Mouse (Mus musculus): ENCODE results near the gene Ppp1r16b. TPM values are rescaled to one million over a fixed set of nuclear protein-coding genes. Genes with fewer than 3 reads are reported as not detected.

Ppp1r16b gene
- polyA plus RNA-seq, 1 experiment from 2014 or later: 8.7 TPM

GRCm38 (mm10) chr2:158682344-158683037 lies 17.3 kb downstream of the Ppp1r16b start:
- no peak overlapping the region for H3K9ac ChIP-seq (replicated peaks)
- H3K9me3 ChIP-seq: no peaks in the 10 kb centered on the region
- no peak overlapping the region for H3K4me2 ChIP-seq (replicated peaks)
- no peak overlapping the region for H3K4me3 ChIP-seq (replicated peaks)
- H3K27ac ChIP-seq: peak overlapping the region; percentile 56
- WGBS: 58% methylated on average over 11 of the region's 11 CpGs
- no peaks in the 10 kb centered on the region for H3K36me3 ChIP-seq
- ATAC-seq: peak; percentile 24; the same call in 1 of the 2 replicates
- peaks cover 42% of the 10 kb centered on the region for H3K4me1 ChIP-seq (replicated peaks)
- no peaks in the 10 kb centered on the region for H3K27me3 ChIP-seq

- Histone ChIP-seq H3K4me2 (replicated peaks) (no peak overlapping the region), H3K4me3 (replicated peaks) (no peak overlapping the region), H3K9me3 (no peaks in the 10 kb centered on the region), H3K4me1 (replicated peaks) (peaks cover 47% of the 10 kb centered on the region), H3K36me3 (no peaks in the 10 kb centered on the region), H3K27me3 (no peaks in the 10 kb centered on the region), H3K9ac (replicated peaks) (no peak overlapping the region; the same call in 1 of the 2 replicates), H3K27ac (peak overlapping the region; percentile 56)
- WGBS: 11% methylated on average over 4 of the region's 4 CpGs
- peak; percentile 72 for ATAC-seq
These were observed 17.8 kb downstream of the Ppp1r16b start for GRCm38 (mm10) chr2:158683038-158683413.

- peaks cover 49% of the 10 kb centered on the region for H3K4me1 ChIP-seq (replicated peaks)
- no peak overlapping the region for H3K4me3 ChIP-seq (replicated peaks)
- H3K9ac ChIP-seq (replicated peaks): no peak overlapping the region
- no peaks in the 10 kb centered on the region for H3K36me3 ChIP-seq
- H3K27me3 ChIP-seq: no peaks in the 10 kb centered on the region
- no peaks in the 10 kb centered on the region for H3K9me3 ChIP-seq
- WGBS: 57% methylated on average over 9 of the region's 9 CpGs
- no peak overlapping the region for H3K27ac ChIP-seq
- no peak overlapping the region for H3K4me2 ChIP-seq (replicated peaks)
- ATAC-seq: no peak
These were observed 19.1 kb downstream of the Ppp1r16b start for GRCm38 (mm10) chr2:158684247-158684843.

GRCm38 (mm10) chr2:158684910-158685309 lies 19.7 kb downstream of the Ppp1r16b start:
- ATAC-seq: no peak
- Histone ChIP-seq H3K4me3 (replicated peaks) (no peak overlapping the region), H3K9ac (replicated peaks) (no peak overlapping the region), H3K36me3 (no peaks in the 10 kb centered on the region), H3K27me3 (no peaks in the 10 kb centered on the region), H3K27ac (no peak overlapping the region; the same call in 1 of the 2 replicates), H3K4me1 (replicated peaks) (peaks cover 54% of the 10 kb centered on the region), H3K4me2 (replicated peaks) (no peak overlapping the region), H3K9me3 (no peaks in the 10 kb centered on the region)
- 84% methylated on average over 3 of the region's 3 CpGs for WGBS

GRCm38 (mm10) chr2:158686394-158686793 lies 21.2 kb downstream of the Ppp1r16b start:
- H3K4me1 ChIP-seq (replicated peaks): peaks cover 43% of the 10 kb centered on the region
- H3K27ac ChIP-seq: no peak overlapping the region
- no peak for ATAC-seq
- 54% methylated on average over 2 of the region's 2 CpGs for WGBS
- H3K4me2 ChIP-seq (replicated peaks): no peak overlapping the region
- no peaks in the 10 kb centered on the region for H3K27me3 ChIP-seq
- H3K36me3 ChIP-seq: no peaks in the 10 kb centered on the region
- H3K4me3 ChIP-seq (replicated peaks): no peak overlapping the region
- H3K9me3 ChIP-seq: no peaks in the 10 kb centered on the region
- H3K9ac ChIP-seq (replicated peaks): no peak overlapping the region

- ATAC-seq: no peak
These were observed 22.6 kb downstream of the Ppp1r16b start for GRCm38 (mm10) chr2:158687804-158688241.

GRCm38 (mm10) chr2:158689060-158689459 lies 23.9 kb downstream of the Ppp1r16b start:
- 93% methylated on average over 5 of the region's 5 CpGs for WGBS
- no peaks in the 10 kb centered on the region for H3K27me3 ChIP-seq

More at GRCm38 (mm10) chr2:158687804-158688241, 22.6 kb downstream of the Ppp1r16b start:
- Histone ChIP-seq H3K4me3 (replicated peaks) (no peak overlapping the region), H3K9ac (replicated peaks) (no peak overlapping the region), H3K4me2 (replicated peaks) (0 out of 2 replicates have a peak overlapping the region, but pooled peaks have one; percentile 3), H3K27ac (no peak overlapping the region), H3K4me1 (replicated peaks) (peaks cover 29% of the 10 kb centered on the region), H3K36me3 (no peaks in the 10 kb centered on the region), H3K9me3 (no peaks in the 10 kb centered on the region), H3K27me3 (no peaks in the 10 kb centered on the region)
- 59% methylated on average over 25 of the region's 25 CpGs for WGBS

GRCm38 (mm10) chr2:158689640-158690039 lies 24.4 kb downstream of the Ppp1r16b start:
- no peaks in the 10 kb centered on the region for H3K27me3 ChIP-seq
- no peak for ATAC-seq
- H3K27ac ChIP-seq: no peak overlapping the region
- H3K9ac ChIP-seq (replicated peaks): no peak overlapping the region
- 55% methylated on average over 7 of the region's 7 CpGs for WGBS
- H3K4me3 ChIP-seq (replicated peaks): no peak overlapping the region
- no peak overlapping the region for H3K4me2 ChIP-seq (replicated peaks)
- peaks cover 19% of the 10 kb centered on the region for H3K4me1 ChIP-seq (replicated peaks)
- no peaks in the 10 kb centered on the region for H3K36me3 ChIP-seq
- H3K9me3 ChIP-seq: no peaks in the 10 kb centered on the region

More at GRCm38 (mm10) chr2:158689060-158689459, 23.9 kb downstream of the Ppp1r16b start:
- no peaks in the 10 kb centered on the region for H3K9me3 ChIP-seq
- ATAC-seq: no peak
- H3K4me2 ChIP-seq (replicated peaks): no peak overlapping the region
- H3K9ac ChIP-seq (replicated peaks): no peak overlapping the region
- no peak overlapping the region for H3K4me3 ChIP-seq (replicated peaks)
- H3K4me1 ChIP-seq (replicated peaks): peaks cover 22% of the 10 kb centered on the region
- no peaks in the 10 kb centered on the region for H3K36me3 ChIP-seq
- H3K27ac ChIP-seq: no peak overlapping the region

GRCm38 (mm10) chr2:158690116-158690515 lies 24.9 kb downstream of the Ppp1r16b start:
- no peak overlapping the region for H3K4me2 ChIP-seq (replicated peaks)
- H3K4me3 ChIP-seq (replicated peaks): no peak overlapping the region
- H3K4me1 ChIP-seq (replicated peaks): peaks cover 14% of the 10 kb centered on the region
- ATAC-seq: no peak
- H3K27me3 ChIP-seq: no peaks in the 10 kb centered on the region
- H3K36me3 ChIP-seq: no peaks in the 10 kb centered on the region
- no peak overlapping the region for H3K27ac ChIP-seq
- no peak overlapping the region for H3K9ac ChIP-seq (replicated peaks)
- no peaks in the 10 kb centered on the region for H3K9me3 ChIP-seq
- WGBS: 67% methylated on average over 8 of the region's 8 CpGs

GRCm38 (mm10) chr2:158692191-158692590 lies 27.0 kb downstream of the Ppp1r16b start:
- no peak overlapping the region for H3K4me3 ChIP-seq (replicated peaks)
- no peak overlapping the region for H3K27ac ChIP-seq
- H3K4me2 ChIP-seq (replicated peaks): no peak overlapping the region
- no peaks in the 10 kb centered on the region for H3K36me3 ChIP-seq
- no peak overlapping the region for H3K9ac ChIP-seq (replicated peaks)
- H3K9me3 ChIP-seq: no peaks in the 10 kb centered on the region
- H3K4me1 ChIP-seq (replicated peaks): peaks cover 14% of the 10 kb centered on the region
- no peak for ATAC-seq
- 88% methylated on average over 6 of the region's 6 CpGs for WGBS
- H3K27me3 ChIP-seq: no peaks in the 10 kb centered on the region

- no peak overlapping the region for H3K9ac ChIP-seq (replicated peaks)
- no peak overlapping the region for H3K27ac ChIP-seq
- no peak for ATAC-seq
- no peaks in the 10 kb centered on the region for H3K36me3 ChIP-seq
- H3K9me3 ChIP-seq: no peaks in the 10 kb centered on the region
- no peak overlapping the region for H3K4me3 ChIP-seq (replicated peaks)
- no peaks in the 10 kb centered on the region for H3K4me1 ChIP-seq (replicated peaks)
- H3K4me2 ChIP-seq (replicated peaks): no peak overlapping the region
- WGBS: 86% methylated on average over 27 of the region's 27 CpGs
- no peaks in the 10 kb centered on the region for H3K27me3 ChIP-seq
These were observed 30.6 kb downstream of the Ppp1r16b start for GRCm38 (mm10) chr2:158695811-158696210.

- no peak for ATAC-seq
These were observed 31.3 kb downstream of the Ppp1r16b start for GRCm38 (mm10) chr2:158696451-158696850.

More at GRCm38 (mm10) chr2:158696451-158696850, 31.3 kb downstream of the Ppp1r16b start:
- no peaks in the 10 kb centered on the region for H3K27me3 ChIP-seq
- H3K4me3 ChIP-seq (replicated peaks): no peak overlapping the region
- no peak overlapping the region for H3K9ac ChIP-seq (replicated peaks)
- WGBS: 92% methylated on average over 6 of the region's 6 CpGs
- H3K4me1 ChIP-seq (replicated peaks): no peaks in the 10 kb centered on the region
- no peaks in the 10 kb centered on the region for H3K36me3 ChIP-seq
- no peak overlapping the region for H3K27ac ChIP-seq
- no peak overlapping the region for H3K4me2 ChIP-seq (replicated peaks)
- no peaks in the 10 kb centered on the region for H3K9me3 ChIP-seq

Measured in midbrain, embryonic 13.5 days (tissue).